35 mouse cellular contexts compared by ENCODE assay signal in genomic region chr5:90850096-90850495, GRCm38 (mm10). TPM values are rescaled to one million over a fixed set of nuclear protein-coding genes. Genes with fewer than 3 reads are reported as not detected.
"Had no signal": no experiment of that assay in that cellular context is flagged by ENCODE, and none has a peak within 500 bp of the region (broad histone marks: within the 10 kb centered on the region; RNA-seq: fewer than 3 reads in every experiment).

No protein-coding gene starts in this region.

RNA-seq across cellular contexts. Expression of gene Cxcl1, which starts 40.9 kb away (rescaled TPM):
- total RNA-seq: hematopoietic stem cell, adult 5-6 weeks; hindbrain, postnatal 0 days; left cerebral cortex, adult 18-20 months; left cerebral cortex, postnatal 25 days had no signal
- polyA plus RNA-seq: hindbrain, embryonic 13.5 days had no signal

RNA-seq across cellular contexts. Expression of gene Cxcl2, which starts 53.6 kb away (rescaled TPM):
- total RNA-seq: gastrocnemius, postnatal 25 days; gastrocnemius, postnatal 4 days; heart, adult 2 months; heart, postnatal 14 days; heart, postnatal 36 days; hindbrain, postnatal 0 days; layer of hippocampus, adult 18-20 months; layer of hippocampus, adult 8-10 months; layer of hippocampus, postnatal 14 days; layer of hippocampus, postnatal 36 days; left cerebral cortex, adult 18-20 months; left cerebral cortex, adult 8-10 months; left cerebral cortex, postnatal 10 days; left cerebral cortex, postnatal 25 days had no signal
- polyA plus RNA-seq: heart, embryonic 11.5 days; heart, embryonic 13.5 days; heart, embryonic 15.5 days; heart, postnatal 0 days; hindbrain, embryonic 11.5 days; hindbrain, embryonic 13.5 days; hindbrain, embryonic 15.5 days; intestine, embryonic 14.5 days; intestine, embryonic 16.5 days; kidney, embryonic 15.5 days; kidney, postnatal 0 days; limb, embryonic 10.5 days; limb, embryonic 12.5 days; liver, embryonic 12.5 days; liver, embryonic 16.5 days had no signal

RNA-seq across cellular contexts. Expression of gene Cxcl15, which starts 55.8 kb away (rescaled TPM):
- total RNA-seq: gastrocnemius, postnatal 10 days; gastrocnemius, postnatal 25 days; gastrocnemius, postnatal 4 days; granulocyte monocyte progenitor cell, adult 5-6 weeks; heart, adult 2 months; heart, postnatal 36 days; hematopoietic stem cell, adult 5-6 weeks; hindbrain, postnatal 0 days; layer of hippocampus, adult 18-20 months; layer of hippocampus, adult 8-10 months; layer of hippocampus, postnatal 14 days; layer of hippocampus, postnatal 36 days; left cerebral cortex, adult 18-20 months; left cerebral cortex, adult 8-10 months; left cerebral cortex, postnatal 10 days; left cerebral cortex, postnatal 25 days had no signal
- polyA plus RNA-seq: hindbrain, embryonic 13.5 days; hindbrain, embryonic 15.5 days; hindbrain, postnatal 0 days; kidney, adult 2 months; large intestine, adult 2 months; limb, embryonic 10.5 days; limb, embryonic 12.5 days; liver, embryonic 12.5 days; liver, embryonic 14.5 days; liver, embryonic 16.5 days had no signal
